Mouse (Mus musculus) midbrain, embryonic 13.5 days (tissue): ENCODE measurements around the gene Slc16a9. TPM values are rescaled to one million over a fixed set of nuclear protein-coding genes. Genes with fewer than 3 reads are reported as not detected.

Source experiments
- ATAC-seq: fragments of 200-750 bp; cut with Nextera tagmentation; 2 replicates; pipeline ENCODE4 v1.8.0; 2017; ENCODE audit warnings: mild to moderate bottlenecking, moderate TSS enrichment, moderate library complexity
- H3K27ac ChIP-seq: fragments of 300-500 bp; sonication (generic); 2 replicates; pipeline ENCODE4 v1.5.1; 2015; ENCODE audit warnings: inconsistent platforms, mild to moderate bottlenecking, moderate library complexity
- H3K27me3 ChIP-seq: fragments of 300-500 bp; sonication (generic); 2 replicates; pipeline ENCODE4 v1.6.1; 2015; ENCODE audit warnings: mild to moderate bottlenecking, inconsistent platforms
- H3K36me3 ChIP-seq: fragments of 300-500 bp; sonication (generic); 2 replicates; pipeline ENCODE4 v1.6.1; 2015; ENCODE audit warnings: mild to moderate bottlenecking, inconsistent platforms
- H3K4me1 ChIP-seq: fragments of 300-500 bp; sonication (generic); replicated peaks from 2 replicates; pipeline ENCODE4 v1.6.1; 2015; ENCODE audit warnings: inconsistent platforms
- H3K4me2 ChIP-seq: fragments of 300-500 bp; sonication (generic); replicated peaks from 2 replicates; pipeline ENCODE4 v1.6.1; 2015; ENCODE audit warnings: moderate library complexity, mild to moderate bottlenecking, inconsistent platforms
- H3K4me3 ChIP-seq: fragments of 300-500 bp; sonication (generic); replicated peaks from 2 replicates; pipeline ENCODE4 v1.5.1; 2015; ENCODE audit warnings: mild to moderate bottlenecking, inconsistent platforms
- H3K9ac ChIP-seq: fragments of 300-500 bp; sonication (generic); replicated peaks from 2 replicates; pipeline ENCODE4 v1.6.1; 2015; ENCODE audit warnings: mild to moderate bottlenecking, inconsistent platforms
- H3K9me3 ChIP-seq: fragments of 300-500 bp; sonication (generic); 2 replicates; pipeline ENCODE4 v1.6.1; 2016; ENCODE audit warnings: mild to moderate bottlenecking, inconsistent platforms
- WGBS: fragments of 180-500 bp; shearing (Covaris S2); methylation state at CpG from one replicate; pipeline ENCODE4 v1.1.7; 2015; 5-methylcytosine and 5-hydroxymethylcytosine counted together
- polyA plus RNA-seq: library from polyadenylated mRNA; unstranded; fragments of >200 nt; fragmentation: Nextera tagmentation; extraction: Ambion mirVana; gene quantifications from 2 replicates; pipeline ENCODE4 v1.2.1, GENCODE M21; 2015

Slc16a9 gene
- polyA plus RNA-seq, 1 experiment from 2014 or later: 0.82 TPM

GRCm38 (mm10) chr10:70255601-70256210 is 10.8 kb downstream of the Slc16a9 start:
- Histone ChIP-seq H3K27ac (no peak overlapping the region), H3K9ac (no peak overlapping the region), H3K27me3 (no peaks in the 10 kb centered on the region), H3K9me3 (no peaks in the 10 kb centered on the region), H3K4me1 (peaks cover 4% of the 10 kb centered on the region; the same call in 1 of the 2 replicates), H3K4me2 (no peak overlapping the region), H3K36me3 (no peaks in the 10 kb centered on the region), H3K4me3 (no peak overlapping the region)
- 86% methylated on average over 15 of the region's 15 CpGs for WGBS
- no peak for ATAC-seq

- Histone ChIP-seq H3K4me2 (no peak overlapping the region), H3K36me3 (no peaks in the 10 kb centered on the region), H3K27me3 (no peaks in the 10 kb centered on the region), H3K9me3 (no peaks in the 10 kb centered on the region), H3K27ac (no peak overlapping the region), H3K9ac (no peak overlapping the region), H3K4me1 (peaks cover 5% of the 10 kb centered on the region; the same call in 1 of the 2 replicates), H3K4me3 (no peak overlapping the region)
- ATAC-seq: no peak
- whole genome bisulfite sequencing: 89% methylated on average over 4 of the region's 4 CpGs
Measured at GRCm38 (mm10) chr10:70257029-70257428, 12.1 kb downstream of the Slc16a9 start.

GRCm38 (mm10) chr10:70260904-70261303 is 16.0 kb downstream of the Slc16a9 start:
- H3K9me3 ChIP-seq: no peaks in the 10 kb centered on the region
- peaks cover 5% of the 10 kb centered on the region; the same call in 1 of the 2 replicates for H3K4me1 ChIP-seq
- ATAC-seq: no peak
- no peaks in the 10 kb centered on the region for H3K36me3 ChIP-seq
- H3K27me3 ChIP-seq: no peaks in the 10 kb centered on the region
- WGBS: 49% methylated on average over 4 of the region's 4 CpGs
- no peak overlapping the region for H3K4me3 ChIP-seq
- H3K27ac ChIP-seq: no peak overlapping the region
- H3K9ac ChIP-seq: no peak overlapping the region
- H3K4me2 ChIP-seq: no peak overlapping the region

GRCm38 (mm10) chr10:70262051-70262450 is 17.2 kb downstream of the Slc16a9 start:
- Histone ChIP-seq H3K9ac (no peak overlapping the region), H3K36me3 (no peaks in the 10 kb centered on the region), H3K4me3 (no peak overlapping the region), H3K4me2 (no peak overlapping the region), H3K27ac (no peak overlapping the region), H3K27me3 (no peaks in the 10 kb centered on the region), H3K9me3 (no peaks in the 10 kb centered on the region), H3K4me1 (peaks cover 5% of the 10 kb centered on the region; the same call in 1 of the 2 replicates)
- no peak for ATAC-seq
- 86% methylated on average over 3 of the region's 3 CpGs for WGBS

GRCm38 (mm10) chr10:70263681-70264189 is 18.8 kb downstream of the Slc16a9 start:
- H3K27me3 ChIP-seq: no peaks in the 10 kb centered on the region
- 53% methylated on average over 4 of the region's 4 CpGs for WGBS
- no peaks in the 10 kb centered on the region for H3K9me3 ChIP-seq
- no peak overlapping the region for H3K27ac ChIP-seq
- no peak for ATAC-seq
- H3K4me3 ChIP-seq: no peak overlapping the region
- H3K36me3 ChIP-seq: no peaks in the 10 kb centered on the region
- no peak overlapping the region for H3K4me2 ChIP-seq
- H3K9ac ChIP-seq: no peak overlapping the region
- H3K4me1 ChIP-seq: peaks cover 5% of the 10 kb centered on the region; the same call in 1 of the 2 replicates

DNA sequence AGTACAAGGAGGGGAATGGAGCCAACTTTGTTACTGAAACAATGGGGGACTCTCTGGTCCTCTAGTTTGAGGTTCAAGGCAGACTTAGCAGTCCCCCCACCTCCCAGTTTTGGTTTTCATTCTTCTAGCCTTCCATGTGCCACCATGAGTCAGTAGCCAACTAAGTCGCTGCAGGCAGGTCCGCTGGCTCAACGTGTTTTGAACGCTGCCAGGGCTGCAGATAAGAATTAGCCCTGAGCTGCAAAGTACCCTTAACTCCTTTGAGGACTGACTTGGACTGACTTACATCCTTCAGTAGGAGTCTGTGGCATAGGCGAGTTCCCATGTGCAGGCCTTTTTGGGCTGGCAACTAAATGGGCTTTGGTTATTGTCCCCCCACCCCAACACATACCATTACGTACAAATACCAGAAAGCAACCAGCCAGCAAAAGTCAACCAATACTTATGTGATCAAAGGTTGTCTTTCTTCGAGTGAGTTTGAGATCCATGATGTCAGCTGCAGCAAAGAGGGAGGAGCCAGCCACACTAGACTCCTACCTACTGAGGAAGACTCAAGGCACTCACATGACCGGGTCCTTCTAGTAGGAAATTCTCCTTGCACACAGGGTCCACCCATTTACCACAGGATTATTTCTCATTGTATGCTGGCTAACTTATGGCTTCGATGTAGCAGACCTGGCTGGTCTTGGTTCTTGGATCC is 19.6 kb downstream of the Slc16a9 start:
- Histone ChIP-seq H3K4me1 (peaks cover 5% of the 10 kb centered on the region; the same call in 1 of the 2 replicates), H3K27ac (no peak overlapping the region), H3K9me3 (no peaks in the 10 kb centered on the region), H3K4me3 (no peak overlapping the region), H3K4me2 (no peak overlapping the region), H3K36me3 (no peaks in the 10 kb centered on the region), H3K27me3 (no peaks in the 10 kb centered on the region), H3K9ac (no peak overlapping the region)
- no peak for ATAC-seq
- 93% methylated on average over 9 of the region's 9 CpGs for WGBS

DNA sequence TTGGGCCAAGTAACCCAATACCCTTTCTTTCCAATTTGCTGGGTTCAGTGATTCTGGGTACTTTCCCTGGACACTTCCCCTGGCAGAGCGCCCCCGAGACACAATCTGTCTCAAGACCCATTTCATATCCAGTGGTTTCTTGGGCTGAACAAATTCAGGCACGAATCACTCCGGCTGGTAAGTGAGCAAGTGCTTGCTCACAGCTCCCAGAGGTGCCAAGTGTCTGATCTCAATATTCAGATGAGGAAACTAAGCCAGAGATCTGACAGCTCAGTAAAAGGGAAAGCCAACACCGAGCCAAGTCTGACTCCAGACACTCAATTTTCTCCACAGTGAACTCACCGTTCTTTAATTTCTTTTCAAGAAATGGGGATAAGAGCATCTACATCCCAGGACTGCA is 21.6 kb downstream of the Slc16a9 start:
- WGBS: 91% methylated on average over 6 of the region's 6 CpGs
- Histone ChIP-seq H3K4me2 (no peak overlapping the region), H3K9me3 (no peaks in the 10 kb centered on the region), H3K27ac (no peak overlapping the region), H3K9ac (no peak overlapping the region), H3K27me3 (no peaks in the 10 kb centered on the region), H3K4me1 (no peaks in the 10 kb centered on the region), H3K4me3 (no peak overlapping the region), H3K36me3 (no peaks in the 10 kb centered on the region)
- no peak for ATAC-seq

DNA sequence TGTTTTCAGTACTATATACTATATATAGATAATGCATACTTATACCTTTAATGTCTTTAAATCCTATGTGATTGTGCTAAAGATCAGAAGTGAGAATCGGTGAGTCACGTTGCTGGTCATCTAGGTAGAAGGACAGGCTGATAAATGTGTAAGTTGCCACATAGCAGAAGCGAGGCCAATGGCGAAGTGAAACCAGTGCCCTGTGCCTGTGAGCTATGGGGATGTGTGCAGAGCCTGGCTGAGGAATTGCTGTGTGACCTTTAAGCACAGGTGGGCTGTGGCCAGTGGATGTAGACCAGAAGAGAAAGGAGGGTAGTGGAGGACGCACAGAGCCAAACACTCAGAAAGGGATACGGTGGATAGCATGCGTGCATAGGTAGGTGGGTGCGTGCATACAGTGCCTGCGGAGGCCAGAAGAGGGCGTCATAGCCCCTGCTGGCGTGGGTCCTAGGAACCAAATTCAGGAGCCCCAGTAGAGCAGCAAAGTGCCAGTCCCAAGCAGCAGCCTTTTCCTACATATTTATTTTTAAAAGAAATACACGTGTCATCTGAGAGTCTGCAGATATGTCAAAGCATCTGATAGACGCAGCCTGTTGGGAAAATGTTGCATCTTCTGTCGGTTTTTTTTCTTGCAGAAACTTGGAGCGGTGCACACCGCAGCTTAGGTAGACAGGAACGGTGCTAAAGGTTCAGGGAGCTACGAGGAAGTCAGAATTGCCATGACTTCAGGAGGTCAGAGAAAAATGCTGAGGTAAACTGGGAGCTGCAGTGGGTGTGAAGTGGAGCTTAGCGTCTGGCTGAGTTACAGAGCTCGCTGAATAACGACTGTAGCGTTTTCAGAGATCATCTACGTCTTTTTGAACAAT is 23.9 kb downstream of the Slc16a9 start:
- no peak for ATAC-seq
- H3K27ac ChIP-seq: no peak overlapping the region
- no peaks in the 10 kb centered on the region for H3K36me3 ChIP-seq
- H3K27me3 ChIP-seq: no peaks in the 10 kb centered on the region
- H3K9ac ChIP-seq: no peak overlapping the region
- no peaks in the 10 kb centered on the region for H3K4me1 ChIP-seq
- H3K4me2 ChIP-seq: no peak overlapping the region
- no peak overlapping the region for H3K4me3 ChIP-seq
- H3K9me3 ChIP-seq: no peaks in the 10 kb centered on the region
- 83% methylated on average over 23 of the region's 23 CpGs for WGBS

GRCm38 (mm10) chr10:70269447-70269787 is 24.5 kb downstream of the Slc16a9 start:
- 96% methylated on average over 2 of the region's 2 CpGs for WGBS
- H3K9ac ChIP-seq: no peak overlapping the region

DNA sequence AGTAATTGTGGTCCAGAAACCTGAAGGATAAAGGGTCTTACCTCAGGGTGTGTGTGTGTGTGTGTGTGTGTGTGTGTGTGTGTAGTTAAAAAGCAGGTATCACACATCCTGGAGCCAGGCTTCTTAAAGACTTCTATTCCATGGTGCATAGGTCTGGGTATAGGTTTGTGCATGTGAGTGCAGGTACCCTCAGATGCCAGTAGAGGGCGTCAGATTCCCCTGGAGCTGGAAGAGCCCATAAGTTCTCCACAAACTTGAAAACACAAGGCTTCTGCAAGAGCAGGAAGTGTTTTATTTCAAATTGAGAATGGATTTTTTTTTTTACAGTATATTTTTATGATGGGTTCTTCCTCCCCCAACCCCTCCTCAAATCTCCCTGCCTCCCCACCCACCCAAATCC is 31.8 kb downstream of the Slc16a9 start:
- Histone ChIP-seq H3K9ac (no peak overlapping the region), H3K4me2 (no peak overlapping the region), H3K4me3 (no peak overlapping the region), H3K4me1 (no peaks in the 10 kb centered on the region), H3K27me3 (no peaks in the 10 kb centered on the region), H3K36me3 (no peaks in the 10 kb centered on the region), H3K9me3 (no peaks in the 10 kb centered on the region), H3K27ac (no peak overlapping the region)
- WGBS: 50% methylated on average over 1 of the region's 1 CpGs
- no peak for ATAC-seq

More at GRCm38 (mm10) chr10:70269447-70269787, 24.5 kb downstream of the Slc16a9 start:
- Histone ChIP-seq H3K27me3 (no peaks in the 10 kb centered on the region), H3K4me1 (no peaks in the 10 kb centered on the region), H3K4me2 (no peak overlapping the region), H3K4me3 (no peak overlapping the region), H3K27ac (no peak overlapping the region), H3K36me3 (no peaks in the 10 kb centered on the region), H3K9me3 (no peaks in the 10 kb centered on the region)
- no peak for ATAC-seq

- no peaks in the 10 kb centered on the region for H3K4me1 ChIP-seq
- no peak overlapping the region for H3K4me2 ChIP-seq
- no peaks in the 10 kb centered on the region for H3K27me3 ChIP-seq
- WGBS: 76% methylated on average over 8 of the region's 8 CpGs
- no peak overlapping the region for H3K27ac ChIP-seq
- H3K36me3 ChIP-seq: no peaks in the 10 kb centered on the region
- no peak overlapping the region for H3K9ac ChIP-seq
- no peak for ATAC-seq
- no peak overlapping the region for H3K4me3 ChIP-seq
- no peaks in the 10 kb centered on the region for H3K9me3 ChIP-seq
Measured at GRCm38 (mm10) chr10:70279349-70279748, 34.4 kb downstream of the Slc16a9 start.

DNA sequence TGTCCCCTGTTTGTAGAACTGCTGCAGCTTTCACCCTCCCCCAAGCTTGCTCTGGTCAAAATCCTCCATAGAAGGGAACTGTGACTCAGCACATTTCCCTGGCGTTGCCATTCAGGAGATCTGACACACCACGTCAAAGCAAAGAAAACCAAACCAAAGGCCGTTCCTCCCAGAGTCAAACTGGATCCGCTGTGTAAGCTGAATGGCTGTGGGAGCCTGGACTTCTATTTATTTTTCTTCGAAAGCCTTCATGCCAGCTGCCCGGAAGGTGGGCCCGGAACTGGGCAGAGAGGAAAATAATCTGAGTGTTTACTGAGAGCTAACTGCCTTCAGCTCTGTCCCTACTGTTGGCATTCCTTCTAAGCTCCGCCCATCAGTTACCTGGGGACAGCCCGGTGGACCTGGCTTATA is 42.9 kb downstream of the Slc16a9 start:
- WGBS: 46% methylated on average over 9 of the region's 9 CpGs
- Histone ChIP-seq H3K4me3 (no peak overlapping the region), H3K27ac (no peak overlapping the region), H3K9me3 (no peaks in the 10 kb centered on the region), H3K9ac (no peak overlapping the region), H3K36me3 (no peaks in the 10 kb centered on the region), H3K4me2 (no peak overlapping the region), H3K4me1 (peaks cover 25% of the 10 kb centered on the region), H3K27me3 (no peaks in the 10 kb centered on the region)
- no peak for ATAC-seq
